Mouse (Mus musculus): Measurements from ENCODE around the gene Baz1b.

DNA sequence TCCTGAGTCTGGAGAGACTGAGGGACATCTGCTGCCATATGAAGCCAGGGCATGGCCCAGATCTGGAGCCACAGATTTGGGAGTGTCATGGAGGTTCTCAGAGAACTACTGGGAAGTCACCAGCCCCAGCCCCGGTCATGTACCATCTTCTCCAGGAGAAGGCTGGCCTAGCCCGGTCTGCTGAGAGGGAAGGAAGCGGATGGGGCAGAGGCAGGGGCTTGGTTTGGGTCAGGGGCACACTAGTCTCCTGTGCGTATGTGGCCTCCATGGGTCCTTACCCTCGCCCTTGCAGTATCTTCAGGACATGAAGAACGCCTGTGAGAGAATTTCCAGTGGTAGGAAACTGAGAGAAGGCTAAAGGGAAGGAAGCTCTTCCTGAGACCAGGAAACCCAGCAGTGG is 103.6 kb downstream of the Baz1b start:
- TF ChIP-seq CTCF (IDR thresholded peaks at IDR 0.05; ENCODE audit: low read depth) (no peak), EP300 (IDR thresholded peaks at IDR 0.05; ENCODE audit: low read depth) (no peak)
